Mouse (Mus musculus) MEL-GATA-1-ER (cell line): ENCODE data around the gene Duox1.

Experiments used
- DNase-seq: peaks from one replicate; pipeline ENCODE4 v3.0.0-alpha.2; 2012; ENCODE audit warnings: low read depth; ENCODE audit errors: extremely low read depth

The Duox1 gene

GRCm38 (mm10) chr2:122354191-122354929, 38.9 kb downstream of the Duox1 start:
- DNase-seq: no peak

GRCm38 (mm10) chr2:122355389-122355788, 39.9 kb downstream of the Duox1 start:
- DNase-seq: no peak

DNA sequence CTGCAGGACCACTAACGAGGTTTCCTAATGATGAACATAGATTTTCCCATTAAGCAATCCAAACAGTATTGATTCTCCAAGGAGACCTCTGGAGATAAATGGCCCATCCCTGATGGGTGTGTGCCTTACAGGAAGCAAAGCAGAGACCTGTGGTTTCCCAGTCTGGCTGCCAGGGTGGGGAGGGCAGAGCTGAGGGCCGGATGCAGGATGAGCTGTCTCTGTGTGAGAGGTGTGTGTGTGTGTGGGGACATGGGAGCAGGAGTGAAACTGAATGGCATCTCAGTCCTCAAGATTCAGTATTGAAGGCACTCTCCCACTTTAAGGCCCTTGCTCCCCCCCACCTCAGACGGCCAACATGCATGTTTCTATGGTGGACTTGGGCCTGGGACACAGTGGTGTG, 40.7 kb downstream of the Duox1 start:
- DNase-seq: no peak

- DNase-seq: no peak
Observed at GRCm38 (mm10) chr2:122360310-122360709, 44.8 kb downstream of the Duox1 start.

DNA sequence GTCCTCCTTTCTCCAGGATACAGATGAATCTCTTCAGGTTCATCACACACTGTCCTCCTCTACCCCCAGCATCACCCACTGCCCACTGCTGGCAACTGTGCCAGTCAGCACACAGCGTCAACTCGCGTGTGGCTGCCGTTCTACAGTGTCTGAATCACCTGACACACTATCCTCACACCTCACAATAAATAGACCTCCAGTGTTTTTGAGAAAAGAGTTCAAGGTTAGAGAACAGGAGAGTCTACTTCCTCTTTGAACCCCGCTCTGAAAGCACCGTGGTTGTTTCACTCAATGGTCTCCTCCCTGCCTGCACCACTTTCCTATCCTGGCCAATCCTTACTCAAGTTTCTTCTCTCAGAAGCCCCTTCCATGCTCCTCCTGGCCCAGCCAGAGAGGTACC, 45.7 kb downstream of the Duox1 start:
- DNase-seq: no peak

DNA sequence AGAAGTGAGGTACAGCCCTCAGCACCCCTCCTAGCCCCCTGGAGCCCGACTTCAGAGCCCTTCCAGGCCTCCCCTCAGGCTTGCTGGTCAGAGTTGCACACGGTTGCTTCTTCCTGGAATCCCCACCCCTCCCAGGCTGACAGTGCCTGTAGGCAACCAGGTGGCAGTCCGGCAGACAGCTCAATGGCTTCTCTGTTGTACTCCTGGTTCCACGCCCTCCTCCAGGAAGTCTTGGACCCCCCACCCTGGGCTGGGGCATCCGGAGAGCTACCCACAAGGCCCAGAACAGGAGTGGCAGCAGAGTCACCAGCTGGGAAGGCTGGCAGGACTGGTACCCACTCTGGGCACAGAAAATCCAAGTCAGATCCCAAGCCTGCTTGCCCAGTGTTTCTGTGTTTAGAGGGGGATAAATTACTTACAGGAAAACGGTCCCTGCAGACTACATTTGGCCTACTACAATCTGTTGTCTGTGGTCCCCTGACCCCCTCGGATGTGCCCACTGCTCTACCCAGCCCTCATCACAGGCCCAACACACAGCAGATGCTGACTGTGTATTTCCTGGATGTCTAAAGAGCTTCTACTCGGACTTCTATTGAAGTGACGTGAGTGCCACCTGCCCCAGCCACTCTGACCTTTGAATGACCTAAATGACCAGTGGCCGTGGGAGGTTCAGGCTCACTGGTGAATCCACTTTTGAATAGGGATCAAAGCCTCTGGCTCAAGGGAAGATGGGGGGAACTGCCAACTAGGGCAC, 46.6 kb downstream of the Duox1 start:
- no peak for DNase-seq

DNA sequence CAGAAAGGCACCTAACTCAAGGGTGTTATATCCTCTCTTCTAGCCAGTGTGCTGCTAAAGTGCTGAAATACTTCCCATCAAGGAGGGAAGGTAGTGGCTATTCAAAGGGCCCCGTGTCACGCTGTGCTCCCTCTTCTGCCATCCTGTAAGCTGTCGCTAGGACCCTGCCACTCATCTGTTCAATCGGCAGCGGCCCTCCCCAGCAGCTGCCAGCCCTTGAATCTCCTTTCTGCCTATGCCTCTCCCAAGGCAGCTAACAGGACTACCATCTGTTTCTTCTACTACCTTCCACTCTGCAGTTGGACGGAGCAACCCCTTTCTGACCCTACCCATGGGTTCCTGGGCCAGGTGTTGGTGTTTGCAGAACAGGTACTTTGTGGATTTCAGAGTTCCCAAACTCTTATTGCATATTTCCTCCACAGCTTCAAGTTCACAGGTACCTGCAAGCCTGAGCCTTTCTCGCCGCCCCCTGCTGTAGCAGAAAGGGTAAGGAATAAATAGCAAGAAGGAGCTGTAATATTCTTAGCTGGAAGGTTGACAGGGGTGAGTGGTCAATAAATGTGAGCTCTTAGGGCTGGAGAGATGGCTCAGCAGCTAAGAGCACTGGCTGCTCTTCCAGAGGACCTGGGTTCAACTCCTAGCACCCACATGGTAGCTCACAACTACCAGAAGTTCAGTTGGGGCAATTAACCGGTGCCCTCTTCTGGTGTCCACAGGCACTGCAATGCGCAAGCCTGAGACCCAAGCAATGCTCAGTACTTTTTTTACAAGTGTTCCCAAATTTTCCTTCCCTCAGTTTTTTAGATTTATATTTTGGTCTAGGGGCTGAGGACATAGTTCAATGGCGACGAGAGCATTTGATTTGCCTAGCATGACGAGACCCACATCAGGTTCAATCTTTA, 47.4 kb downstream of the Duox1 start:
- no peak for DNase-seq

- no peak for DNase-seq
Observed at GRCm38 (mm10) chr2:122364352-122364944, 49.0 kb downstream of the Duox1 start.

DNA sequence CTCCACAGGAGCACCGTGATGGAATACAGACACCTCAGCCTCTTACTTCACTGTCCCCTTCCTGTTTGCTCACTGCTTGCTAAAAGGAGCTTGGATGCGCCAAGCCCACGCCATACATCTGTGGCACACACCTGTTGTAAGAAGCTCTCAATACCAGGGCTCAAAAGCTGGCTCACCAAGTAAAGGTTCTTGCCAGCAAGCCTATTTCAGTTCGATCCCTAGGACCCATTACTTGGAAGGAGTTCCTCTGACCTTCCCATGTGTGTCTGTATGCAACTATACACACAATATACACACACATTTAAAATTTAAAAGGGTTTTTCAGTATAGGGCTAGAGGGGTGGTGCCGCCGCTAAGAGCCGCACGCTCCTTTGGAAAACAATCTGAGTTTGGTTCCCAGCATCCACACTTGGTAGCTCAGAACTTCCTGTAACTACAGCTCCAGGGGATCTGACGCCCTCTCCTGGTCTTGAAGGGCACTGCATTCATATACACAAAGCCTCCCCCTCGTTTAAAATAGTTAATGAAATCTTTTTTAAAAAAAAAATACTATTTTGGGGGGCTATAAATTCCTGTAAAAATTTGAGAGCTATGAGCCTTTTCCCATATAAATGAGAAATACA, 49.9 kb downstream of the Duox1 start:
- DNase-seq: no peak

DNA sequence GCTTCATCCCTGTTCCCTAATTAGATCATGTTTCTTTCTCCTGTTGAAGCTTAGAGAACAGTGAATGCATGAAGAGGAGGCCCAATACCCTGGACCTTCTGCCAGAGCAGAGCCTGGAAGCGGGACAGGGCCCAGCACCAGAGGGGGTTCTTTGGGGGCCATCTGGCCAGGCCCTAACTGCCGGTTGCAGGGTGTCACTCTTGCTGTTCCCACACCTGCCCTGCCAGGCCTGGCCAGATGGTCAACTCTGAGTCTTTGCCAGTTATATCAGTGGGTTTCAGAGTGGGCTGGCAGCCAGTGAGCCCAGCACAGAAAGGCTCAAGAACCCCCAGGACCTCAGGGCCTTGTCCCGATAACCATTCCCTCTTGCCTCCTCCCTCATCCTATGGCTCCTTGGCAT, 50.6 kb downstream of the Duox1 start:
- DNase-seq: no peak

- no peak for DNase-seq
Observed at GRCm38 (mm10) chr2:122366706-122367105, 51.2 kb downstream of the Duox1 start.

DNA sequence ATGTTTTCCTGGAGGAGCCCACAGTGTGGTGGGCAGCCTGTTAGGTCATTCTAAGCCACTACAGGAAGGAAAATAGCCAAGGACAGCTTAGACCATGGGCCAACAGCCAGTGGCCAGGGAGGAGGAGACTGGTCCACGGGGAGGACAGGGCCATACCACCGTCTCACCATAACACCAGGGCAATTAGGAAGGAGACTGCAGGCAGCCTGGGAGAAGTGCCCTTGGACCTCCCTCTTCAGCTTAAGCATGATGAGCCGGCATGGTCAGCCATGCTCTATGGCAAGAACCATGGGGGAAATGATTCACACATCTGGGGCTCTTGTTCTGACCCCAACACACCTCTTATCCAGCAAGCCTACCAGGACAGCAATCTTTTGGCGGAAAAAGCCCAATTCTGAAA, 51.7 kb downstream of the Duox1 start:
- DNase-seq: no peak

GRCm38 (mm10) chr2:122367701-122368080, 52.2 kb downstream of the Duox1 start:
- no peak for DNase-seq

DNA sequence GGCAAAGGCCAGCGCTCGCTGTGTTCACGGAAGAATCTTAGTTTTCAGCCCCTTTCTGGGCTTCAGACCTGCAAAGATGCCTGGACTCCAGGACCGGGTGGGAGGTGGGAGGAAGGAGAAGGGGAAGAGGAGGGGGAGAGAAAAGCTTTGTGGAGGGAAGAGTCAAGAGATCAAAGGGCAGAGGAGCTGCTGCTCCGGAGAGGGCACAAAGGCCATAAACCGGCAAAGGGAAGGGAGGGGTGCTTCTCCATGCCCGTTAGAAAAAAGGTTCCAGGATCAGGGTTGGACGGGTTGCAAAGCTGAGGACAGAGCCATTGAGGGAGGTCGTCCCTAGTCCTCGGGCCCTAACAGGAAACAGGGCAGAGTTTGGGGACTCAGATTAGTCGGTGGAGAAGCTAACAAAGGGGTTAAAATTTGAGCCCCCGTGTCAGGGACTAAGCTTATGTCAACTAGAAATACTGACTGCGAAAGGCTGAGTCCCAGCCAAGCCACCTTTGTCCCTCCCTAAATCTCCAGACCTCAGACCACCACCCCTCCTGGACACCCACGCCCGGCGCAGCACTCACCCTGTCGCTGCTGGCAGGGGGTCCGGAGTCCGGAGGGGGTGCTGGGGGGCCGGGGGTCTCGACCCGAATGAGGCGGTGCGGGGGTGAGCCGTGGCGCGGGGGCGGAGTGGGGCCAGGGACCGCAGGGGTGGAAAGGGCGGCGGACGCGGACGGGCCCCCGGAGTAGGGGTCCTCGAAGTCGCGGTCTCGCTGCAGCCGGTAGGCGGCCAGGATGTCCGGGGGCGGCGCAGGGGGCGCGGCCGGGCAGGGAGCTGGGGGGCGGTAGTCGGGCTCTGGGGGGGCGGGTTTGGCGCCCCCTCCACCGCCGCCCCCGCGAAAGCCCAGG, 52.9 kb downstream of the Duox1 start:
- DNase-seq: no peak

- no peak for DNase-seq
Observed at GRCm38 (mm10) chr2:122368995-122369739, 53.7 kb downstream of the Duox1 start, which contains the start of gene Shf. Gene Shf, minus strand, starts transcription at chr2:122369162.

DNA sequence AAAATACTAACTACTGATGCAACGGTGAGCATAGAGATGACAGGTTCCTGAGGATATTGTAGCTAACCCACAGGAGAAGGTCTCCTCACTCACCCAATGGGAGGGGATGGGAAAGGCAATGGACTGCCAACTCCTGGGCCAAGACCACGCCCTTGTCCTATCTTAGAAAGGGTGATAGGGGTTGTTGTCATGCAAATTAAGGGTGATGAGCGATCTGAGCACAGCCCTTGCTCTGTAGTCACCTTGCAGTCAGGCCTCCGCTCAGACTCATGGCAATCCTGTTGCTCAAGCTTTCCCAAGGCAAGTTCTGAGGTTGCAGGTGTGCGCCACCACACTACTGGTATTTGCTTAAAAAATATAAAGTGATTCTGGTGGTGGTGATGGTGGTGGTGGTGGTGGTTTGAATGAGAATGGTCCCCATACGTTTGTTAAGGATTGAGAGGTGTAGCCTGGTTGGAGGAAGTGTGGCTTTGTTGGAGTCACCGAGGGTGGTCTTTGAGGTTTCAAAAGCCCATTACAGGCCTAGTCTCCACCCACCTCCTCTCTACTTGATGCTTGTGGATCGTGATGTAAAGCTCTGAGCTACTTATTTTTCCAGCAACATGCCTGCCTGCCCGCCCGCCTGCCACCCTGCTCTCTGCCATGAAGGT, 54.8 kb downstream of the Duox1 start:
- no peak for DNase-seq

DNA sequence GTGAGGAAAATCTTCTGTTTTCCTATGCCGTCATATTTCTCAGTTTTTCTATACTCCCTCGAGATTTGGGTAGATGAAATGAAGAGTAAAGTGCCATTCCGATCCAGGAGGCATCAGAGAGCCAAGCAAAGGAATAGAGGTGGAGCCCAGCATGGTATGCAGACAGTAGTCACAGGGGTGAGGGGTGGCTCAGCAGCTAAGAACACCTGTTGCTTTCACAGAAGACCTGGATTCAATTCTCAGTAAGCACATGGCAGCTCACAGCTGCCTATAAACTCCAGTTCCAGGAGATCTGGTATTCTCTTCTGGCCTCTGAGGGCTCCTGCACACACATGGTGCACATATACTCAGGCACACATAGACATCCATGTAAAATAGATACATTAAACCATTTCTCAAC, 56.6 kb downstream of the Duox1 start:
- no peak for DNase-seq

- no peak for DNase-seq
Observed at GRCm38 (mm10) chr2:122372541-122372940, 57.1 kb downstream of the Duox1 start.

DNA sequence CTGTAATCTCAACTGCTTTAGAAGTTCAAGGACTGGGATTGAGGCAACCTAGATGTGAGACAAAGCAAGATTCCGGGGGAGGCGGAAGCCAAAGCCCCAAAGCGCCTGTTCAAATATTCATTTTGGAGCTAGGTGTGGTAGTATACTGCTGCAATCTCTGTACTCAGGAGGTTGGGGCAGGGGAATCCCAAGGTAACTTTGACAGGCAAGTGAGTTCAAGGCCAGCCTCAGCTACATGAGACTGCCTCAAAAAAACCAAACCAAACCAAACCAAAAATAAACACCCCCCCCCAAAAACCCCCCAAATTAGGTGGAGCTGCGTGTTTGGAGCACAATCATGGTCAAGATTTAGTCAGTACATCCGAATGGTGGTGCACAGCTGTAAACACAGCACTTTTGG, 58.5 kb downstream of the Duox1 start:
- no peak for DNase-seq
